Mouse (Mus musculus): ENCODE measurements around the gene Cnfn. TPM values are rescaled to one million over a fixed set of nuclear protein-coding genes. Genes with fewer than 3 reads are reported as not detected.
A peak's percentile ranks its signal among the peaks of the same experiment; 100 is the strongest.

Gene Cnfn
- polyA plus RNA-seq, 1 experiment from 2014 or later, result not detected

DNA sequence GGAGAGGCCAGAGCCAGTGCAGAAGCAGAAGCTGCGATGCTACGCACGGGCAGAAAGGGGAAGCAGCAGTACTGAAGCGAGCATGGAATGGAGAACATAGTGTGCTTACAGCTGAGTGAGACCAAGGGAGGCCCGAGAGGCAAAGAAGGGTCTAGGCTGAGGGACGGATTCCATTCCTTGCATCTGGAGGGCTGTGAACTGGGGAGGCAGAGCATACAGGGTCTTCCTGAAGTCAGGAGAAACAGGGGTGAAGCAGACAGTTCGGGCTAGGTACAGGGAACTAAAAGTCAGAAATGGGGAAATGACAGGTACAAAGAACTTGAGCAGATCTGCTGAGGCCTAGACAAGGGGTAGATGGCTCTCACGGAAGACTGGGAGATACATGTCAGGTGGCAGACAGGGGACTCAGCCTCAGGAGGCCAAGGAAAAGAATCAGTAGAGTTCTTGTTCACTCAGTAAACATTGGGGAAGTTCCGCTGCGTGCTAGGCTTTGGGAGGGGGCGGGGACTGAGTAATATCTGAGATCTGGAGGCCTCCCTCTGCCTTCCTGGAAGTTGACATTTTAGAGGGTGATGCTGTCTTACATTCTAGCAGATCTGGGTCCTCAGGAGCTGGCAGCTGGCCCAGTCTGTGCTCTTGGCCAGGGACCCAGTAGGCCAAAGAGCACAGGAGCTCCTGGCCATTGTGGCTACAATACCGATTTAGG, 16.5 kb upstream of the Cnfn start:
- peaks cover 6% of the 10 kb centered on the region; the same call in 1 of the 2 replicates for H3K36me3 ChIP-seq (ENCODE audit: insufficient read depth, low read length)
- H3K9ac ChIP-seq (replicated peaks; ENCODE audit: low read depth), result 0 out of 2 replicates have a peak overlapping the region, but pooled peaks have one; percentile 1

DNA sequence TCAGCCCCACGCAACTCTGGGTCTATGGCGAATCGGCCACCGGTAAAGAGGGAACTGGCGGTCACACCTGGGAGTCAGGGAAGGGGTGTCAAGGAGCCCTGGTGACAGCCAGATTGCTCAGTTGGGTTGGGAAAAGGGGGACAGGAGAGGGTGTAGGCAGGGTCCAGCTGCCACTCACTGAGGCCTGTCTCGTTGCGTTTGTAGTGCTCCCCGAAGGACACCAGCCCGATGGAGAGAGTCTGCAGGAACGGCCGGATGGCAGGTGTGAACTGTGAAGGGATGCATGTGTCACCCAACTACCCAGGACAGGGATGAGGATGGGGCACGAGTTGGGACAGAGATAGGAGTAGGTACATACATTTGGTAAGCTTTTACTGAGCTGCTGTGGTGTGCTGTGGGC, 15.7 kb upstream of the Cnfn start:
- no peak for TF ChIP-seq CTCF (IDR thresholded peaks at IDR 0.05)
- TF ChIP-seq EP300 (IDR thresholded peaks at IDR 0.05), result no peak
- DNase-seq (ENCODE audit: low spot score) (no peak), ATAC-seq (no peak)
- H3K9me3 ChIP-seq (ENCODE audit: low read length), result no peaks in the 10 kb centered on the region
- no peaks in the 10 kb centered on the region for H3K27me3 ChIP-seq (replicated peaks; ENCODE audit: insufficient read depth, low read length)
- peak overlapping the region; percentile 83 for H3K27ac ChIP-seq (ENCODE audit: low read length)
- no peak overlapping the region; the same call in 1 of the 2 replicates for H3K4me2 ChIP-seq (replicated peaks; ENCODE audit: low read depth, low read length)
- H3K36me3 ChIP-seq (ENCODE audit: insufficient read depth, low read length), result peaks cover 11% of the 10 kb centered on the region; the same call in 1 of the 2 replicates
- H3K4me3 ChIP-seq (ENCODE audit: low read depth, low read length), result no peak overlapping the region
- 91% methylated on average over 12 of the region's 12 CpGs for WGBS
- H3K9ac ChIP-seq (replicated peaks; ENCODE audit: low read depth), result no peak overlapping the region
- H3K4me1 ChIP-seq (ENCODE audit: insufficient read depth, low read depth, low read length), result peaks cover 47% of the 10 kb centered on the region

More for the DNA sequence above, 16.5 kb upstream of the Cnfn start:
- no peak overlapping the region for H3K4me3 ChIP-seq (ENCODE audit: low read depth, low read length)
- H3K27me3 ChIP-seq (replicated peaks; ENCODE audit: insufficient read depth, low read length), result no peaks in the 10 kb centered on the region
- no peaks in the 10 kb centered on the region for H3K9me3 ChIP-seq (ENCODE audit: low read length)
- TF ChIP-seq CTCF (IDR thresholded peaks at IDR 0.05) (no peak), EP300 (IDR thresholded peaks at IDR 0.05) (peak; percentile 79)
- ATAC-seq, result peak; percentile 77
- WGBS, result 41% methylated on average over 12 of the region's 12 CpGs
- peak; percentile 96 for DNase-seq (ENCODE audit: low spot score)
- H3K4me2 ChIP-seq (replicated peaks; ENCODE audit: low read depth, low read length), result peak overlapping the region; percentile 8
- peak overlapping the region; percentile 83 for H3K27ac ChIP-seq (ENCODE audit: low read length)
- peaks cover 48% of the 10 kb centered on the region for H3K4me1 ChIP-seq (ENCODE audit: insufficient read depth, low read depth, low read length)

DNA sequence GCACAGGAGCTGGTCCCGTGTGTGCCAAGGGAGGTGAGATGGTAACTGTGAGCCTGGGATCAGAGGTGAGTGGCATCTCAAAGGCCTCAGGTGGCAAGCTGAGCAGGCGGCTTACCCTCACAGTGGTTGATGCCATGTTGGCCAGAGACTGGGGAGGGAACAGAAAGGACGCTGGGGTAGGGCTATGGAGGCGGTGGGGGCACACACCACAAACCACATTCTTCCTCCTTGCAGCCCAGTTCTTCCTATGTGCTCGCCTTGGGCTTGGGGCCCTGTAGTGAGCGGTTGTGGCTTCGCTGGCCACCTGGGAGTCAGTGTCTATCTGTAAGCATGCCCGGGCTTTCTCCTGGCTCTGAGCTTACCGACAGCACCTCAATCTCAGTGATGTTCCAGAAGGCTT, 15.3 kb upstream of the Cnfn start:
- no peaks in the 10 kb centered on the region for H3K9me3 ChIP-seq (ENCODE audit: low read length)
- 81% methylated on average over 9 of the region's 9 CpGs for WGBS
- H3K9ac ChIP-seq (replicated peaks; ENCODE audit: low read depth), result no peak overlapping the region
- ATAC-seq (no peak), DNase-seq (ENCODE audit: low spot score) (no peak)
- peaks cover 12% of the 10 kb centered on the region; the same call in 1 of the 2 replicates for H3K36me3 ChIP-seq (ENCODE audit: insufficient read depth, low read length)
- no peaks in the 10 kb centered on the region for H3K27me3 ChIP-seq (replicated peaks; ENCODE audit: insufficient read depth, low read length)
- peak overlapping the region; percentile 83; the same call in 1 of the 2 replicates for H3K27ac ChIP-seq (ENCODE audit: low read length)
- peaks cover 42% of the 10 kb centered on the region for H3K4me1 ChIP-seq (ENCODE audit: insufficient read depth, low read depth, low read length)
- no peak overlapping the region for H3K4me3 ChIP-seq (ENCODE audit: low read depth, low read length)
- no peak for TF ChIP-seq CTCF (IDR thresholded peaks at IDR 0.05)
- TF ChIP-seq EP300 (IDR thresholded peaks at IDR 0.05), result no peak
- H3K4me2 ChIP-seq (replicated peaks; ENCODE audit: low read depth, low read length), result no peak overlapping the region

DNA sequence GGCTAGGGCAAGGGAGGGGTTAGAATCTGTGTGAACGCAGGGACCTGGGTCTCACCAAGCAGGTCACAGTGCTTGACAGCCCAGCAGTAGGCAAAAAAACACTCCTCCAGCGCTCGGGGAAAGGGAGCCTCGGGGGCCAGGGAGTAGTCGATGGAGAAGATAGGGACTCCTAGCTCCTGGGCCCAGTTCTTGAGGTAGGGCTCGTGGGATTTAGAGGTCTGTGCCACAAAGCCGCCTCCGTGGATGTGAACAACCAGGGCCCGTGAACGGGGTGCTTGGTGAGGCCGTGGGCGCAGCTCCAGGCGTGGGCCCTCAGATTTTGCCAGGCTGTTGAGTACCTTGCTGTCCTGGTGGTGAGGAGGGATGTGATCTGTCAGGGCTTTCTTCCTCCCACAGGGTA, 14.8 kb upstream of the Cnfn start:
- Histone ChIP-seq H3K27me3 (replicated peaks; ENCODE audit: insufficient read depth, low read length) (no peaks in the 10 kb centered on the region), H3K9me3 (ENCODE audit: low read length) (no peaks in the 10 kb centered on the region), H3K36me3 (ENCODE audit: insufficient read depth, low read length) (peaks cover 12% of the 10 kb centered on the region; the same call in 1 of the 2 replicates), H3K4me2 (replicated peaks; ENCODE audit: low read depth, low read length) (no peak overlapping the region), H3K27ac (ENCODE audit: low read length) (no peak overlapping the region), H3K9ac (replicated peaks; ENCODE audit: low read depth) (no peak overlapping the region), H3K4me1 (ENCODE audit: insufficient read depth, low read depth, low read length) (peaks cover 37% of the 10 kb centered on the region), H3K4me3 (ENCODE audit: low read depth, low read length) (no peak overlapping the region)
- 89% methylated on average over 13 of the region's 13 CpGs for WGBS
- ATAC-seq (no peak), DNase-seq (ENCODE audit: low spot score) (no peak)
- TF ChIP-seq EP300 (IDR thresholded peaks at IDR 0.05) (no peak), CTCF (IDR thresholded peaks at IDR 0.05) (no peak)

DNA sequence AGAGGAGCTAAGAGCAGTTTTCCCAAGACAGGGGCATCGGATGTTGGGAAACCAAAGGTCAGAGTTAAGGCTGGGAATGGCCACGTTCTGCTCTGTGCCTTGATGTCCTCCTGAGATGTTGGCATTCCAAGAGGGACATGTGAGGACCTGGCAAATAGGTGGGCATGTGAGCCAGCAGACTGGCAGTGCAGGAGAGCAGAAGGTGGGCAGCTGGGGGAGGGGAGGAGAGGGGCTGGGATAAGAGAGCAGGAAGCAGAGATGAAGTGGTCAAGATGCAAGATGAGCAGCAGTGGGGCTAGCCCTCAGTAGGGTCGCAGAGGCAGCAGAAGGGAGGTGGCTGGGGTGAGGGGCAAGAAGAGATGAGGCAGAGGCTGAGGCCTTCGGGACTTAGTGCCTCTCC, 14.4 kb upstream of the Cnfn start:
- DNase-seq (ENCODE audit: low spot score), result no peak
- no peaks in the 10 kb centered on the region for H3K27me3 ChIP-seq (replicated peaks; ENCODE audit: insufficient read depth, low read length)
- H3K36me3 ChIP-seq (ENCODE audit: insufficient read depth, low read length), result peaks cover 12% of the 10 kb centered on the region; the same call in 1 of the 2 replicates
- no peaks in the 10 kb centered on the region for H3K9me3 ChIP-seq (ENCODE audit: low read length)
- H3K9ac ChIP-seq (replicated peaks; ENCODE audit: low read depth), result no peak overlapping the region
- no peak overlapping the region for H3K4me2 ChIP-seq (replicated peaks; ENCODE audit: low read depth, low read length)
- ATAC-seq, result no peak
- peaks cover 34% of the 10 kb centered on the region for H3K4me1 ChIP-seq (ENCODE audit: insufficient read depth, low read depth, low read length)
- WGBS, result 77% methylated on average over 4 of the region's 4 CpGs
- no peak overlapping the region for H3K4me3 ChIP-seq (ENCODE audit: low read depth, low read length)
- TF ChIP-seq EP300 (IDR thresholded peaks at IDR 0.05) (no peak), CTCF (IDR thresholded peaks at IDR 0.05) (no peak)
- H3K27ac ChIP-seq (ENCODE audit: low read length), result no peak overlapping the region

DNA sequence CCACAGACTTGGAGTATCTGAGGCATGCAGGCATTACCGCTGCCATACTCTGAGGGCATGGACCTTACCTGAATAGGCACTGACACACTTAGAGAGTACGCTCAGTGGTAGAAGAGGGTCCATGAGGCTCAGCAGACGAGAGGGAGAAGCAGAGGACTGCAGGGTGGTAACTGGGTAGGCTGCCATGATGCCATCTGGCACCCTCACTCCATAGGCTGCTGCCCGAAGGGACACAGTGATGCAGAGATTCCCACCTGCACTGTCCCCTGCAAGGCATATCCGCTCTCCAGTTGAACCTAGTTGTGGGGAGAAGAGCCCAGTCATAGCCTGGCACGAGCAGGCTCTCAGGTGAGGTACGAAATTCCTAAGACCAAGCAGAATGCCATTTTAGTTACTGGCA, 13.9 kb upstream of the Cnfn start:
- no peak overlapping the region for H3K4me3 ChIP-seq (ENCODE audit: low read depth, low read length)
- peaks cover 12% of the 10 kb centered on the region; the same call in 1 of the 2 replicates for H3K36me3 ChIP-seq (ENCODE audit: insufficient read depth, low read length)
- H3K9ac ChIP-seq (replicated peaks; ENCODE audit: low read depth), result no peak overlapping the region
- peaks cover 30% of the 10 kb centered on the region for H3K4me1 ChIP-seq (ENCODE audit: insufficient read depth, low read depth, low read length)
- H3K4me2 ChIP-seq (replicated peaks; ENCODE audit: low read depth, low read length), result no peak overlapping the region
- no peak for DNase-seq (ENCODE audit: low spot score)
- H3K27ac ChIP-seq (ENCODE audit: low read length), result no peak overlapping the region
- WGBS, result 88% methylated on average over 7 of the region's 7 CpGs
- H3K27me3 ChIP-seq (replicated peaks; ENCODE audit: insufficient read depth, low read length), result no peaks in the 10 kb centered on the region
- H3K9me3 ChIP-seq (ENCODE audit: low read length), result no peaks in the 10 kb centered on the region
- TF ChIP-seq CTCF (IDR thresholded peaks at IDR 0.05) (no peak), EP300 (IDR thresholded peaks at IDR 0.05) (no peak)
- ATAC-seq, result no peak

Measured in lung, postnatal 0 days (tissue).